Mouse (Mus musculus) heart, embryonic 13.5 days (tissue): ENCODE measurements at regions not wholly inside any gene's neighbourhood (a gene's known extent, or its start where the extent isn't known, plus 50 kb on each side); places are given as distances from the start of the nearest gene placed in this dataset.
A peak's percentile ranks its signal among the peaks of the same experiment; 100 is the strongest.

Source experiments
- ATAC-seq: fragments of 200-750 bp; cut with Nextera tagmentation; 2 replicates; pipeline ENCODE4 v1.8.0; 2017; ENCODE audit warnings: moderate TSS enrichment; ENCODE audit not compliant: insufficient number of reproducible peaks, low FRiP score, low TSS enrichment; ENCODE audit errors: extremely low read depth
- H3K27ac ChIP-seq: fragments of 300-500 bp; sonication (generic); replicated peaks from 2 replicates; pipeline ENCODE4 v1.5.1; 2015; ENCODE audit warnings: moderate library complexity, mild to moderate bottlenecking, inconsistent platforms
- H3K27me3 ChIP-seq: fragments of 300-500 bp; sonication (generic); replicated peaks from 2 replicates; pipeline ENCODE4 v1.6.1; 2015; ENCODE audit warnings: mild to moderate bottlenecking, inconsistent platforms
- H3K36me3 ChIP-seq: fragments of 300-500 bp; sonication (generic); 2 replicates; pipeline ENCODE4 v1.6.1; 2015; ENCODE audit warnings: mild to moderate bottlenecking, inconsistent platforms
- H3K4me1 ChIP-seq: fragments of 300-500 bp; sonication (generic); 2 replicates; pipeline ENCODE4 v1.6.1; 2015; ENCODE audit warnings: inconsistent platforms
- H3K4me2 ChIP-seq: fragments of 300-500 bp; sonication (generic); 2 replicates; pipeline ENCODE4 v1.6.1; 2015; ENCODE audit warnings: inconsistent platforms, mild to moderate bottlenecking, moderate library complexity
- H3K4me3 ChIP-seq: fragments of 300-500 bp; sonication (generic); 2 replicates; pipeline ENCODE4 v1.5.1; 2015; ENCODE audit warnings: moderate library complexity, mild to moderate bottlenecking, inconsistent platforms
- H3K9ac ChIP-seq: fragments of 300-500 bp; sonication (generic); 2 replicates; pipeline ENCODE4 v1.6.1; 2015; ENCODE audit warnings: inconsistent platforms, mild to moderate bottlenecking, moderate library complexity
- H3K9me3 ChIP-seq: fragments of 300-500 bp; sonication (generic); 2 replicates; pipeline ENCODE4 v1.6.1; 2016; ENCODE audit warnings: inconsistent platforms
- WGBS: fragments of 180-500 bp; shearing (Covaris S2); methylation state at CpG from one replicate; pipeline ENCODE4 v1.1.7; 2015; ENCODE audit warnings: mixed read lengths; 5-methylcytosine and 5-hydroxymethylcytosine counted together

- no peak overlapping the region for H3K27ac ChIP-seq
- H3K36me3 ChIP-seq, result no peaks in the 10 kb centered on the region
- peaks cover 7% of the 10 kb centered on the region for H3K4me1 ChIP-seq
- no peak overlapping the region for H3K4me3 ChIP-seq
- H3K27me3 ChIP-seq, result no peaks in the 10 kb centered on the region
- no peaks in the 10 kb centered on the region for H3K9me3 ChIP-seq
- ATAC-seq, result no peak
- no peak overlapping the region for H3K4me2 ChIP-seq
- H3K9ac ChIP-seq, result no peak overlapping the region
- WGBS, result 76% methylated on average over 3 of the region's 3 CpGs
Measured at GRCm38 (mm10) chr6:50780677-50781076, 126.4 kb upstream of the Npvf start.

DNA sequence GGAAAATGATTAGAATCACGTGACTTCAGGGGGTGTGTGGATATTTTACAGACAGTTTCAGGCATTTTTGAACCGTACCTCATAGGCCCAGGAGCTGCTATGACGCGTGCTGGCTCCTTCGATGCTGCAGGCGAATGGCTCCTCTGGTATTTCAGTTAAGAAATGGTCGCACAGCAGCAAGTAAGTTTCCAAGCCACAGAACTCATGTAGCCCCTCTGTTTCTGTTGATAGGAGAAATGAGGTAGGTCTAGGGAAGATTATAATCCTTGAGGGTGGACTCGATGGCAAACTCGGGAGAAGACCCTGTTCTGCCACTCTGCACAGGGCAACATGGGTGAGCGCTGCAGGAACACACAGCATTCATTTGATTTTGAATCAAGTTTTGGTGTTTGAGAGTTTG lies 127.0 kb upstream of the Npvf start:
- H3K27me3 ChIP-seq, result no peaks in the 10 kb centered on the region
- no peak overlapping the region for H3K27ac ChIP-seq
- WGBS, result 77% methylated on average over 10 of the region's 10 CpGs
- peaks cover 7% of the 10 kb centered on the region for H3K4me1 ChIP-seq
- H3K9ac ChIP-seq, result no peak overlapping the region
- H3K4me3 ChIP-seq, result no peak overlapping the region
- no peaks in the 10 kb centered on the region for H3K9me3 ChIP-seq
- no peak for ATAC-seq
- H3K36me3 ChIP-seq, result no peaks in the 10 kb centered on the region
- H3K4me2 ChIP-seq, result no peak overlapping the region

- ATAC-seq, result no peak
- Histone ChIP-seq H3K9ac (no peak overlapping the region), H3K27ac (no peak overlapping the region)
Measured at GRCm38 (mm10) chr6:50782221-50782620, 128.0 kb upstream of the Npvf start.

GRCm38 (mm10) chr6:50783494-50783893 lies 129.3 kb upstream of the Npvf start:
- H3K27me3 ChIP-seq, result no peaks in the 10 kb centered on the region
- H3K4me2 ChIP-seq, result no peak overlapping the region
- H3K36me3 ChIP-seq, result no peaks in the 10 kb centered on the region
- no peak overlapping the region for H3K27ac ChIP-seq
- no peaks in the 10 kb centered on the region for H3K4me1 ChIP-seq
- no peak overlapping the region for H3K9ac ChIP-seq
- H3K4me3 ChIP-seq, result no peak overlapping the region
- no peak for ATAC-seq
- 59% methylated on average over 10 of the region's 10 CpGs for WGBS
- H3K9me3 ChIP-seq, result no peaks in the 10 kb centered on the region

More at GRCm38 (mm10) chr6:50782221-50782620, 128.0 kb upstream of the Npvf start:
- Histone ChIP-seq H3K4me3 (no peak overlapping the region), H3K9me3 (no peaks in the 10 kb centered on the region), H3K4me1 (peaks cover under 1% of the 10 kb centered on the region; the same call in 1 of the 2 replicates), H3K4me2 (no peak overlapping the region), H3K36me3 (no peaks in the 10 kb centered on the region), H3K27me3 (no peaks in the 10 kb centered on the region)
- 63% methylated on average over 2 of the region's 2 CpGs for WGBS

GRCm38 (mm10) chr6:50784381-50784780 lies 130.1 kb upstream of the Npvf start:
- no peak for ATAC-seq
- Histone ChIP-seq H3K27me3 (no peaks in the 10 kb centered on the region), H3K9me3 (no peaks in the 10 kb centered on the region), H3K4me3 (no peak overlapping the region), H3K4me1 (no peaks in the 10 kb centered on the region), H3K36me3 (no peaks in the 10 kb centered on the region), H3K4me2 (no peak overlapping the region), H3K9ac (no peak overlapping the region), H3K27ac (no peak overlapping the region)
- 69% methylated on average over 6 of the region's 6 CpGs for WGBS

DNA sequence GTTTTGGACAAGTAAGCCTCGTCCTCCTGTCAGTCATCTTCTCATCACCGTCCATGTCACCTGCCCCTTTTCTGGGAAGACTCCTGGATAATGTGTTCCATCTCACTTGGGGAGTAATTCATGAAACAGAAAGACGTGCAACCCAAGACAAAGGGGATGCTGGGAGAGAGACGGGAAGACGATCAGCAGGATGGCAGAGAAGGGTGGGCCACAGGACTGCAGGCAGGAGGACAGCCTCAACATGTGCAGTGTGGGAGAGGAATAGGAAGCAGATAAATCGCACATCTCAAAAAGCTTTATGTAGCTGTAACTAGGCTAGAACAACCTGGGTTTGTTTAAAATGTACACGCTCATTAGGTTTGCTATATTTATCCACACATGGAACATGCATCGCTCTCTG lies 133.4 kb upstream of the Npvf start:
- Histone ChIP-seq H3K27ac (no peak overlapping the region), H3K4me2 (no peak overlapping the region), H3K4me3 (no peak overlapping the region), H3K9ac (no peak overlapping the region), H3K4me1 (no peaks in the 10 kb centered on the region), H3K9me3 (no peaks in the 10 kb centered on the region), H3K27me3 (no peaks in the 10 kb centered on the region), H3K36me3 (no peaks in the 10 kb centered on the region)
- 81% methylated on average over 8 of the region's 8 CpGs for WGBS
- ATAC-seq, result no peak

DNA sequence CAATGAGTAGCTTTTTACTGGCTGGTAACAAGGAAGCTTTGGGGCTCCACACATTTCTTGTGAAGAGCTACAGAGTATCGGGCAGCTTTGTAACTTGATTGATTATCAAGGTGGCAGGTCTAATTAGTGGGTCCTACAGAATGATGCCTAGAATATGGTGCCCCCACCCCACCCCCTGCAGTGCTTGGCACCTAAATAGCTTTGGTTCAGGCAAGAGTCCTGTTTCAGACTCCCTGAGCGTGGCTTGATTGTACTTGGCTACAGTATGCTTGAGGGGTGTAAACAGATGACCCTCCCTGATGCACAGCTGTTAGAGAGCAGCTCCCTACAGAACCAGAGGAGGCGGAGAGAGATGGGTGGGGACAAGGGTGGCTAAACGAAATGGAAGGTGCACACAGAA lies 145.7 kb upstream of the Npvf start:
- no peak overlapping the region for H3K4me3 ChIP-seq
- H3K9ac ChIP-seq, result no peak overlapping the region
- no peak for ATAC-seq
- no peaks in the 10 kb centered on the region for H3K4me1 ChIP-seq
- no peak overlapping the region for H3K27ac ChIP-seq
- WGBS, result 62% methylated on average over 4 of the region's 4 CpGs
- H3K4me2 ChIP-seq, result no peak overlapping the region
- no peaks in the 10 kb centered on the region for H3K36me3 ChIP-seq
- no peaks in the 10 kb centered on the region for H3K27me3 ChIP-seq
- H3K9me3 ChIP-seq, result no peaks in the 10 kb centered on the region

GRCm38 (mm10) chr6:50802956-50803355 lies 148.7 kb upstream of the Npvf start:
- no peaks in the 10 kb centered on the region for H3K9me3 ChIP-seq
- ATAC-seq, result no peak
- H3K4me3 ChIP-seq, result no peak overlapping the region
- H3K4me2 ChIP-seq, result no peak overlapping the region
- H3K9ac ChIP-seq, result no peak overlapping the region
- peaks cover 4% of the 10 kb centered on the region; the same call in 1 of the 2 replicates for H3K27me3 ChIP-seq
- H3K27ac ChIP-seq, result no peak overlapping the region
- H3K36me3 ChIP-seq, result no peaks in the 10 kb centered on the region
- 75% methylated on average over 7 of the region's 7 CpGs for WGBS
- H3K4me1 ChIP-seq, result peaks cover 8% of the 10 kb centered on the region

- Histone ChIP-seq H3K27me3 (peaks cover 4% of the 10 kb centered on the region; the same call in 1 of the 2 replicates), H3K9ac (no peak overlapping the region), H3K9me3 (no peaks in the 10 kb centered on the region), H3K27ac (no peak overlapping the region), H3K4me2 (no peak overlapping the region), H3K4me1 (peaks cover 14% of the 10 kb centered on the region), H3K4me3 (no peak overlapping the region), H3K36me3 (no peaks in the 10 kb centered on the region)
- WGBS, result 73% methylated on average over 4 of the region's 4 CpGs
- no peak for ATAC-seq
Measured at GRCm38 (mm10) chr6:50804477-50805005, 150.3 kb upstream of the Npvf start.

DNA sequence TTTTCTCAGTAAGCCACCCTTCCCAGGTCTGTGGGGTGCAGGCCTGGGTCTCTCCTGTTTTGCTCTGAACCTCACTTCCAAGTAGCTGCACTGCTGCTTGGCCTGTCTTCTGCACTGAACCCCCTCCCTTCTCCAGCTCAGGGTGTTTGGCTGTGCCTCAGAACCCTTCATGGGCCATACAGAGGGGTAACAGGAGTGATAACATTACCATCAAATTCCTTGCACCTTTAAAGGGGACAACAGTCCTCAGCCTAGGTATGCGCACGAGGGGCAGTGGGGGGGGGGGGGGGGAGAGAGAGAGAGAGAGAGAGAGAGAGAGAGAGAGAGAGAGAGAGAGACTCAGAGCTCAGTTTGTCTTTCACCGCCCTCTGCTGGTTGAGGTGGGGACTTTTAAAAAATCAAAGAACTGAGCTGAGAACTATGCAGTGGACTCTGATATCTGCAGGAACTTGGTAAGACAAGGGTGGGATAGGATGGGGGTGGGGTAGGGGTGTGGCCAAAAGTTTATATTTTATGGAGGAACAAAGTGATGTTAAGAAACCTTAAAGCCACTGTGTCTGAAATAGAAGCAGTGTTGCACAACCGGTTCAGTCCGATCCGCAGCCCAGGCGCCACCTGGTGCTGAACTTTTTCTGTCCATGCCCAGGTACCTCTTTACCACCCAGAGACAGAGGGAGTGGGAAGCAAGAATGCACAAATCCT lies 152.3 kb upstream of the Npvf start:
- Histone ChIP-seq H3K36me3 (no peaks in the 10 kb centered on the region), H3K4me2 (peak overlapping the region; percentile 61)

GRCm38 (mm10) chr6:50807187-50808012 lies 153.2 kb upstream of the Npvf start:
- Histone ChIP-seq H3K36me3 (no peaks in the 10 kb centered on the region), H3K9ac (peak overlapping the region; percentile 65), H3K27ac (peak overlapping the region; percentile 87), H3K4me2 (peak overlapping the region; percentile 61), H3K4me3 (peak overlapping the region; percentile 26), H3K4me1 (peaks cover 19% of the 10 kb centered on the region), H3K9me3 (no peaks in the 10 kb centered on the region), H3K27me3 (peaks cover 4% of the 10 kb centered on the region; the same call in 1 of the 2 replicates)
- WGBS, result 35% methylated on average over 19 of the region's 19 CpGs
- peak; percentile 62; the same call in 1 of the 2 replicates for ATAC-seq

More for the DNA sequence above, 152.3 kb upstream of the Npvf start:
- Histone ChIP-seq H3K9ac (peak overlapping the region; percentile 30; the same call in 1 of the 2 replicates), H3K27me3 (peaks cover 4% of the 10 kb centered on the region; the same call in 1 of the 2 replicates), H3K4me3 (no peak overlapping the region), H3K9me3 (no peaks in the 10 kb centered on the region), H3K4me1 (peaks cover 19% of the 10 kb centered on the region), H3K27ac (peak overlapping the region; percentile 87)
- no peak for ATAC-seq
- WGBS, result 15% methylated on average over 7 of the region's 7 CpGs
